Mouse (Mus musculus): ENCODE results near the gene Rab27a. TPM values are rescaled to one million over a fixed set of nuclear protein-coding genes. Genes with fewer than 3 reads are reported as not detected.
A peak's percentile ranks its signal among the peaks of the same experiment; 100 is the strongest.

The Rab27a gene
- 0.38 and 1.7 TPM in 2 replicates for polyA plus RNA-seq (2012; ENCODE audit: insufficient read depth, insufficient read length, missing spikeins)

GRCm38 (mm10) chr9:73044146-73045079 lies at the start of gene Rab27a:
Rab27a (plus strand) TSS chr9:73044854.
- H3K27ac ChIP-seq (replicated peaks; ENCODE audit: low read depth, low read length): no peak within 1 kb of the TSS
- H3K4me3 ChIP-seq (ENCODE audit: insufficient read depth, low read depth, low read length): peak within 1 kb of the TSS; percentile 53
- H3K4me1 ChIP-seq (ENCODE audit: control insufficient read depth, insufficient read depth, insufficient read length, low read length): no peaks in the 10 kb centered on the region; the same call in 1 of the 2 replicates

GRCm38 (mm10) chr9:72996167-72996566 lies 48.5 kb upstream of the Rab27a start:
- no peak overlapping the region for H3K4me3 ChIP-seq (ENCODE audit: insufficient read depth, low read depth, low read length)
- H3K27ac ChIP-seq (replicated peaks; ENCODE audit: low read depth, low read length): no peak overlapping the region
- H3K4me1 ChIP-seq (ENCODE audit: control insufficient read depth, insufficient read depth, insufficient read length, low read length): no peaks in the 10 kb centered on the region

GRCm38 (mm10) chr9:72996806-72997205 lies 47.8 kb upstream of the Rab27a start:
- H3K4me1 ChIP-seq (ENCODE audit: control insufficient read depth, insufficient read depth, insufficient read length, low read length): no peaks in the 10 kb centered on the region
- no peak overlapping the region for H3K27ac ChIP-seq (replicated peaks; ENCODE audit: low read depth, low read length)
- no peak overlapping the region for H3K4me3 ChIP-seq (ENCODE audit: insufficient read depth, low read depth, low read length)

GRCm38 (mm10) chr9:73000487-73000886 lies 44.2 kb upstream of the Rab27a start:
- Histone ChIP-seq H3K4me1 (ENCODE audit: control insufficient read depth, insufficient read depth, insufficient read length, low read length) (no peaks in the 10 kb centered on the region), H3K27ac (replicated peaks; ENCODE audit: low read depth, low read length) (no peak overlapping the region), H3K4me3 (ENCODE audit: insufficient read depth, low read depth, low read length) (no peak overlapping the region)

GRCm38 (mm10) chr9:73001314-73002011 lies 43.2 kb upstream of the Rab27a start:
- Histone ChIP-seq H3K4me3 (ENCODE audit: insufficient read depth, low read depth, low read length) (no peak overlapping the region), H3K27ac (replicated peaks; ENCODE audit: low read depth, low read length) (no peak overlapping the region), H3K4me1 (ENCODE audit: control insufficient read depth, insufficient read depth, insufficient read length, low read length) (no peaks in the 10 kb centered on the region)

- Histone ChIP-seq H3K4me3 (ENCODE audit: insufficient read depth, low read depth, low read length) (no peak overlapping the region), H3K27ac (replicated peaks; ENCODE audit: low read depth, low read length) (no peak overlapping the region), H3K4me1 (ENCODE audit: control insufficient read depth, insufficient read depth, insufficient read length, low read length) (no peaks in the 10 kb centered on the region)
Observed at GRCm38 (mm10) chr9:73002177-73002576, 42.5 kb upstream of the Rab27a start.

- no peaks in the 10 kb centered on the region for H3K4me1 ChIP-seq (ENCODE audit: control insufficient read depth, insufficient read depth, insufficient read length, low read length)
- no peak overlapping the region for H3K4me3 ChIP-seq (ENCODE audit: insufficient read depth, low read depth, low read length)
- H3K27ac ChIP-seq (replicated peaks; ENCODE audit: low read depth, low read length): no peak overlapping the region
Observed at GRCm38 (mm10) chr9:73004076-73004475, 40.6 kb upstream of the Rab27a start.

GRCm38 (mm10) chr9:73005106-73005505 lies 39.5 kb upstream of the Rab27a start:
- Histone ChIP-seq H3K4me1 (ENCODE audit: control insufficient read depth, insufficient read depth, insufficient read length, low read length) (no peaks in the 10 kb centered on the region), H3K27ac (replicated peaks; ENCODE audit: low read depth, low read length) (no peak overlapping the region)

GRCm38 (mm10) chr9:73006175-73006574 lies 38.5 kb upstream of the Rab27a start:
- H3K27ac ChIP-seq (replicated peaks; ENCODE audit: low read depth, low read length): no peak overlapping the region
- no peaks in the 10 kb centered on the region for H3K4me1 ChIP-seq (ENCODE audit: control insufficient read depth, insufficient read depth, insufficient read length, low read length)
- no peak overlapping the region for H3K4me3 ChIP-seq (ENCODE audit: insufficient read depth, low read depth, low read length)

More at GRCm38 (mm10) chr9:73005106-73005505, 39.5 kb upstream of the Rab27a start:
- no peak overlapping the region for H3K4me3 ChIP-seq (ENCODE audit: insufficient read depth, low read depth, low read length)

GRCm38 (mm10) chr9:73008384-73008783 lies 36.3 kb upstream of the Rab27a start:
- H3K4me1 ChIP-seq (ENCODE audit: control insufficient read depth, insufficient read depth, insufficient read length, low read length): no peaks in the 10 kb centered on the region
- H3K27ac ChIP-seq (replicated peaks; ENCODE audit: low read depth, low read length): no peak overlapping the region; the same call in 1 of the 2 replicates
- no peak overlapping the region for H3K4me3 ChIP-seq (ENCODE audit: insufficient read depth, low read depth, low read length)

- H3K4me1 ChIP-seq (ENCODE audit: control insufficient read depth, insufficient read depth, insufficient read length, low read length): no peaks in the 10 kb centered on the region
- H3K27ac ChIP-seq (replicated peaks; ENCODE audit: low read depth, low read length): no peak overlapping the region
- no peak overlapping the region for H3K4me3 ChIP-seq (ENCODE audit: insufficient read depth, low read depth, low read length)
Observed at GRCm38 (mm10) chr9:73012629-73013028, 32.0 kb upstream of the Rab27a start.

- peaks cover under 1% of the 10 kb centered on the region; the same call in 1 of the 2 replicates for H3K4me1 ChIP-seq (ENCODE audit: control insufficient read depth, insufficient read depth, insufficient read length, low read length)
- H3K27ac ChIP-seq (replicated peaks; ENCODE audit: low read depth, low read length): no peak overlapping the region
- no peak overlapping the region for H3K4me3 ChIP-seq (ENCODE audit: insufficient read depth, low read depth, low read length)
Observed at GRCm38 (mm10) chr9:73014724-73015123, 29.9 kb upstream of the Rab27a start.

GRCm38 (mm10) chr9:73019841-73020240 lies 24.8 kb upstream of the Rab27a start:
- H3K27ac ChIP-seq (replicated peaks; ENCODE audit: low read depth, low read length): no peak overlapping the region
- peaks cover 3% of the 10 kb centered on the region; the same call in 1 of the 2 replicates for H3K4me1 ChIP-seq (ENCODE audit: control insufficient read depth, insufficient read depth, insufficient read length, low read length)
- no peak overlapping the region for H3K4me3 ChIP-seq (ENCODE audit: insufficient read depth, low read depth, low read length)

- Histone ChIP-seq H3K4me1 (ENCODE audit: control insufficient read depth, insufficient read depth, insufficient read length, low read length) (peaks cover 3% of the 10 kb centered on the region; the same call in 1 of the 2 replicates), H3K4me3 (ENCODE audit: insufficient read depth, low read depth, low read length) (no peak overlapping the region), H3K27ac (replicated peaks; ENCODE audit: low read depth, low read length) (peak overlapping the region; percentile 37; the same call in 1 of the 2 replicates)
Observed at GRCm38 (mm10) chr9:73020566-73021097, 24.0 kb upstream of the Rab27a start.

All from brown adipose tissue, adult 24 weeks (tissue).